In genomic region chr9:65195621-65195981, GRCm38 (mm10) we compare ENCODE assay signal across 8 mouse cellular contexts. TPM values are rescaled to one million over a fixed set of nuclear protein-coding genes. Genes with fewer than 3 reads are reported as not detected.
A peak's percentile ranks its signal among the peaks of the same experiment; 100 is the strongest.
DNase-seq lines count a peak whose midpoint lies in the region; ATAC-seq and TF ChIP-seq lines count a peak whose summit lies in the region.

No protein-coding gene starts in this region.

- peak; percentile 36 for ATAC-seq in G1E (ENCODE audit: extremely low read depth, insufficient number of reproducible peaks, low FRiP score, poor library complexity, severe bottlenecking)
- no peak for ATAC-seq in embryonic facial prominence, embryonic 11.5 days (replicated peaks; ENCODE audit: insufficient number of reproducible peaks, low FRiP score, low TSS enrichment, low read depth)
- ATAC-seq in heart, postnatal 0 days (ENCODE audit: insufficient read depth, low read depth), result peak; percentile 45
- ATAC-seq in stomach, embryonic 15.5 days (ENCODE audit: insufficient read depth, low FRiP score, low read depth), result peak; percentile 12; the same call in 1 of the 2 replicates

- no peaks in the 10 kb centered on the region for H3K36me3 ChIP-seq in G1E (replicated peaks)
- H3K36me3 ChIP-seq in embryonic facial prominence, embryonic 11.5 days (replicated peaks; ENCODE audit: control insufficient read depth, insufficient read depth, low read depth, low read length), result no peaks in the 10 kb centered on the region
- no peaks in the 10 kb centered on the region for H3K36me3 ChIP-seq in heart, postnatal 0 days (replicated peaks; ENCODE audit: control insufficient read depth, insufficient read depth, low read length)
- H3K36me3 ChIP-seq in stomach, embryonic 15.5 days, result no peaks in the 10 kb centered on the region

- H3K4me2 ChIP-seq in embryonic facial prominence, embryonic 11.5 days (ENCODE audit: low read depth, low read length), result no peak overlapping the region
- peak overlapping the region; percentile 35 for H3K4me2 ChIP-seq in heart, postnatal 0 days (ENCODE audit: low read depth, low read length)
- H3K4me2 ChIP-seq in stomach, embryonic 15.5 days, result no peak overlapping the region

- peak overlapping the region; percentile 53 for H3K27ac ChIP-seq in embryonic facial prominence, embryonic 11.5 days (replicated peaks; ENCODE audit: low read depth, low read length)
- peak overlapping the region; percentile 97 for H3K27ac ChIP-seq in heart, postnatal 0 days (ENCODE audit: low read depth)
- H3K27ac ChIP-seq in stomach, embryonic 15.5 days, result peak overlapping the region; percentile 91

- peaks cover 2% of the 10 kb centered on the region; the same call in 1 of the 2 replicates for H3K9me3 ChIP-seq in G1E (replicated peaks)
- H3K9me3 ChIP-seq in embryonic facial prominence, embryonic 11.5 days (replicated peaks; ENCODE audit: control insufficient read depth, low read length), result no peaks in the 10 kb centered on the region
- H3K9me3 ChIP-seq in heart, postnatal 0 days (replicated peaks; ENCODE audit: control insufficient read depth, low read length), result no peaks in the 10 kb centered on the region
- no peaks in the 10 kb centered on the region for H3K9me3 ChIP-seq in stomach, embryonic 15.5 days

- peaks cover 48% of the 10 kb centered on the region for H3K4me1 ChIP-seq in G1E (ENCODE audit: insufficient read depth, low read depth, low read length)
- H3K4me1 ChIP-seq in embryonic facial prominence, embryonic 11.5 days (ENCODE audit: control insufficient read depth, insufficient read depth, low read length), result peaks cover 19% of the 10 kb centered on the region
- H3K4me1 ChIP-seq in heart, postnatal 0 days (ENCODE audit: control insufficient read depth, insufficient read depth), result peaks cover 21% of the 10 kb centered on the region
- H3K4me1 ChIP-seq in stomach, embryonic 15.5 days, result peaks cover 31% of the 10 kb centered on the region

- 0 out of 2 replicates have a peak overlapping the region, but pooled peaks have one; percentile 1 for H3K9ac ChIP-seq in embryonic facial prominence, embryonic 11.5 days (replicated peaks; ENCODE audit: low read length)
- peak overlapping the region; percentile 57 for H3K9ac ChIP-seq in heart, postnatal 0 days (replicated peaks; ENCODE audit: low read depth, low read length)
- H3K9ac ChIP-seq in stomach, embryonic 15.5 days, result 0 out of 2 replicates have a peak overlapping the region, but pooled peaks have one; percentile 0

- TF ChIP-seq EP300 in heart, postnatal 0 days (IDR thresholded peaks at IDR 0.05; ENCODE audit: low read depth), result no peak

- H3K4me3 ChIP-seq in G1E (ENCODE audit: low read depth, low read length), result no peak overlapping the region; the same call in 1 of the 2 replicates
- no peak overlapping the region for H3K4me3 ChIP-seq in embryonic facial prominence, embryonic 11.5 days (ENCODE audit: low read depth, low read length)
- H3K4me3 ChIP-seq in heart, postnatal 0 days (ENCODE audit: low read depth, low read length), result no peak overlapping the region
- H3K4me3 ChIP-seq in stomach, embryonic 15.5 days (replicated peaks), result no peak overlapping the region

- TF ChIP-seq CTCF in G1E (IDR thresholded peaks at IDR 0.05; ENCODE audit: low read depth, low read length), result no peak
- TF ChIP-seq CTCF in heart, postnatal 0 days (IDR thresholded peaks at IDR 0.05; ENCODE audit: low read depth), result no peak

- DNase-seq in CD4-positive helper T cell, adult 2 months (ENCODE audit: low read depth, low spot score), result peak; percentile 65
- DNase-seq in G1E (ENCODE audit: low spot score), result no peak
- no peak for DNase-seq in embryonic facial prominence, embryonic 11.5 days (ENCODE audit: low spot score)
- peak; percentile 88 for DNase-seq in heart, postnatal 0 days (ENCODE audit: low spot score)
- DNase-seq in kidney, postnatal 10 days, result peak; percentile 71
- DNase-seq in lung, postnatal 25 days (ENCODE audit: low spot score), result peak; percentile 50
- no peak for DNase-seq in urinary bladder, postnatal 25 days (ENCODE audit: low spot score)

- 37% methylated on average over 8 of the region's 8 CpGs for whole genome bisulfite sequencing in embryonic facial prominence, embryonic 11.5 days
- 8% methylated on average over 8 of the region's 8 CpGs for WGBS in heart, postnatal 0 days
- 23% methylated on average over 8 of the region's 8 CpGs for WGBS in stomach, embryonic 15.5 days

- no peaks in the 10 kb centered on the region for H3K27me3 ChIP-seq in G1E (ENCODE audit: insufficient read depth, low read length)
- no peaks in the 10 kb centered on the region for H3K27me3 ChIP-seq in embryonic facial prominence, embryonic 11.5 days (ENCODE audit: control insufficient read depth, insufficient read depth, low read length)
- no peaks in the 10 kb centered on the region for H3K27me3 ChIP-seq in heart, postnatal 0 days (ENCODE audit: control insufficient read depth, insufficient read depth, low read length)
- no peaks in the 10 kb centered on the region for H3K27me3 ChIP-seq in stomach, embryonic 15.5 days (replicated peaks)

RNA-seq across cellular contexts. Expression of gene Parp16, which starts 0.4 kb away (rescaled TPM):
- total RNA-seq in G1E (2014; fragmentation: Nextera tagmentation) (14.8 and 19.5 TPM in 2 replicates), G1E (2017) (7.7 and 7.8 TPM in 2 replicates)
- polyA plus RNA-seq in G1E (2012), result 15.9 and 19.4 TPM in 2 replicates
- polyA plus RNA-seq in embryonic facial prominence, embryonic 11.5 days (2014; fragmentation: Nextera tagmentation; extraction: Ambion mirVana), result 4.9 and 5.7 TPM in 2 replicates
- total RNA-seq in heart, postnatal 0 days (2014; rRNA removed; ENCODE audit: low replicate concordance), result 1.8 and 7.7 TPM in 2 replicates
- polyA plus RNA-seq in heart, postnatal 0 days (2015; fragmentation: Nextera tagmentation; extraction: Ambion mirVana), result 5.7 and 5.8 TPM in 2 replicates
- 8.5 and 9.1 TPM in 2 replicates for polyA plus RNA-seq in stomach, embryonic 15.5 days (2015; fragmentation: Nextera tagmentation; extraction: Ambion mirVana)

RNA-seq across cellular contexts. Expression of gene Igdcc3, which starts 54.6 kb away (rescaled TPM):
- total RNA-seq in G1E (2014; fragmentation: Nextera tagmentation) (not detected in 2 replicates), G1E (2017) (0.49 TPM in 1 of 2 replicates, not detected in the other)
- polyA plus RNA-seq in G1E (2012), result not detected in 2 replicates
- 17.0 and 18.7 TPM in 2 replicates for polyA plus RNA-seq in embryonic facial prominence, embryonic 11.5 days (2014; fragmentation: Nextera tagmentation; extraction: Ambion mirVana)
- total RNA-seq in heart, postnatal 0 days (2014; rRNA removed; ENCODE audit: low replicate concordance), result not detected in 2 replicates
- 0.11 and 0.15 TPM in 2 replicates for polyA plus RNA-seq in heart, postnatal 0 days (2015; fragmentation: Nextera tagmentation; extraction: Ambion mirVana)
- 1.5 TPM in 2 replicates for polyA plus RNA-seq in stomach, embryonic 15.5 days (2015; fragmentation: Nextera tagmentation; extraction: Ambion mirVana)

Comparison
In these comparisons a context has a peak if more than half of its experiments do, and no peak if none do; other contexts are left out.
1. DNase-seq: peak in CD4-positive helper T cell, adult 2 months (single experiment), heart, postnatal 0 days (single experiment), kidney, postnatal 10 days (single experiment) and lung, postnatal 25 days (single experiment); none in G1E (single experiment), embryonic facial prominence, embryonic 11.5 days (single experiment) and urinary bladder, postnatal 25 days (single experiment).
2. H3K9ac ChIP-seq: peak in every context shown above with its lines; median percentile 57 in heart, postnatal 0 days; 1 in embryonic facial prominence, embryonic 11.5 days; 0 in stomach, embryonic 15.5 days.
3. Peak in every context shown above with its lines, with median percentiles within 50 percentile points of each other: H3K27ac ChIP-seq.